Mouse (Mus musculus) ES-E14 (cell line): ENCODE measurements at regions not wholly inside any gene's neighbourhood (a gene's known extent, or its start where the extent isn't known, plus 50 kb on each side); places are given as distances from the start of the nearest gene placed in this dataset.

Source experiments
- DNase-seq: peaks from one replicate; pipeline ENCODE4 v3.0.0-alpha.2; 2013; ENCODE audit warnings: low read depth, low spot score
- H3K27ac ChIP-seq: 2 replicates; pipeline ENCODE4 v1.5.1; 2012; ENCODE audit warnings: low read depth, mild to moderate bottlenecking, low read length, moderate library complexity, mixed read lengths; ENCODE audit not compliant: poor library complexity, insufficient read depth, severe bottlenecking
- H3K36me3 ChIP-seq: 2 replicates; pipeline ENCODE4 v1.6.1; 2012; ENCODE audit warnings: mild to moderate bottlenecking, low read length, moderate library complexity, mixed read lengths; ENCODE audit not compliant: control insufficient read depth, poor library complexity, insufficient read depth, severe bottlenecking
- H3K4me1 ChIP-seq, 2 experiments: fragments of 150-350 bp in 1 of 2; sonication (generic) in 1 of 2; 2 replicates each; pipeline ENCODE4 v1.6.1; 2012; ENCODE audit warnings: low read length in 2 of 2, mild to moderate bottlenecking in 1 of 2, mixed read lengths in 1 of 2; ENCODE audit not compliant: control insufficient read depth in 2 of 2, insufficient read depth in 2 of 2, poor library complexity in 1 of 2
- H3K4me3 ChIP-seq, 2 experiments: fragments of 150-350 bp in 1 of 2; sonication (generic) in 1 of 2; 2 replicates each; pipeline ENCODE4 v1.5.1; 2012; ENCODE audit warnings: low read length in 2 of 2, low read depth in 1 of 2, mild to moderate bottlenecking in 1 of 2, mixed read lengths in 1 of 2; ENCODE audit not compliant: insufficient read depth in 1 of 2, poor library complexity in 1 of 2, severe bottlenecking in 1 of 2
- H3K9ac ChIP-seq: 2 replicates; pipeline ENCODE4 v1.6.1; 2012; ENCODE audit warnings: low read depth, mild to moderate bottlenecking, low read length, mixed read lengths; ENCODE audit not compliant: poor library complexity, insufficient read depth, severe bottlenecking
- H3K9me3 ChIP-seq: fragments of 150-350 bp; sonication (generic); 2 replicates; pipeline ENCODE4 v1.6.1; 2012; ENCODE audit warnings: low read depth, mild to moderate bottlenecking, low read length; ENCODE audit not compliant: control insufficient read depth, insufficient read depth
- CHD2 ChIP-seq: IDR thresholded peaks from 2 replicates; pipeline ENCODE4 v1.6.1; 2014; ENCODE audit warnings: mild to moderate bottlenecking, low read depth, low read length, inconsistent platforms
- HCFC1 ChIP-seq: IDR thresholded peaks from 2 replicates; pipeline ENCODE4 v1.6.1; 2012; ENCODE audit warnings: low read length, inconsistent platforms, borderline replicate concordance; ENCODE audit not compliant: insufficient read depth
- MAFK ChIP-seq: IDR thresholded peaks from 2 replicates; pipeline ENCODE4 v1.6.1; 2014; ENCODE audit warnings: mild to moderate bottlenecking, low read depth, low read length, inconsistent platforms; ENCODE audit not compliant: insufficient read depth
- ZC3H11A ChIP-seq: IDR thresholded peaks from 2 replicates; pipeline ENCODE4 v1.6.1; 2012; ENCODE audit warnings: low read depth, mild to moderate bottlenecking, inconsistent platforms, low read length, borderline replicate concordance
- ZNF384 ChIP-seq: IDR thresholded peaks from 2 replicates; pipeline ENCODE4 v1.6.1; 2012; ENCODE audit warnings: low read depth, low read length, inconsistent platforms
- in situ Hi-C, 2 experiments: fragments of 600-800 bp; cut with MboI; formaldehyde crosslinking; loops; one replicate each; pipeline ENCODE4 v1.15.1; 2025; ENCODE audit warnings: low sequenced_read_pairs in 2 of 2, inconsistent platforms in 1 of 2; ENCODE audit not compliant: unreplicated experiment in 2 of 2

DNA sequence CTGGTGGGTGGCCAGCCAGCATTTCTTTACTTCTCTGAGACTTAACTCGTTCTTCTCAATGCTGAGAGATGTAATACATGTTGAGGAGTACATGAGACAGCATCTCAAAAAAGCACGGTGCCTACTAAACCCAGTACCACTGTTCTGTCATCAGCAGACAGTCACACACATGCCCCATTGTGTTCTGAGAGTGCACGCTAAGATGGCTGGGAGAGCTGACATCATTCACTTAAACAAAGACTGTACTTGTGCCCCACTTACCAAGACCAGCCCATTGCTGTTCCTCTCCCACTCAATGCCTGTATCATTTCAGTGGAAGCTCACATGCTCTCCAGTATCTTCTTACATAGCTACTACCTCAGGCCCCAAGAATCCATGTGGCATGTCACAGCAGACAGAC, 117.8 kb upstream of the Sox2 start:
- Histone ChIP-seq H3K27ac (no peak overlapping the region), H3K4me1 (no peaks in the 10 kb centered on the region), H3K9ac (no peak overlapping the region), H3K4me3 (no peak overlapping the region), H3K36me3 (no peaks in the 10 kb centered on the region), H3K9me3 (no peaks in the 10 kb centered on the region)
- in situ Hi-C loops, result no loop called here
- DNase-seq, result no peak
- no peak for TF ChIP-seq HCFC1
- TF ChIP-seq ZC3H11A, result no peak
- no peak for TF ChIP-seq MAFK
- no peak for TF ChIP-seq CHD2
- no peak for TF ChIP-seq ZNF384

DNA sequence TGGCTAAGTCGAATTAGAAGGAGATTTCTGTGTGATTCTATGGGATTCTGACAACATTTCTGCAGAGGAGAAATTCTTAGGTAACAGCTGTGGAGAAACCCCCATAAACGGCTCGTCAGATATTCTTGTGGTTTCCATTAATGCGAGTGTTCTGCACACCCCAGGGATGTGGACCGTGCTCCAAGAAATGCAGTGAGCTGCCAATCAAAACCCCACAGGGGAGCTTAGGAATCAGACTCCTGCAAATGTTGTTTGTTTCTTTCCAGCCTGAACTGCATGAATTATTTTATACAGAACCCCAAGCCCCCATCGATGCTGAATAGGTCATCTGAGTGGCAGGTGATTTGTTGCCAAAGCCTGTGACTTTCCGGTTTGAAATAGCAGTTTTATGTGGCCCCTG, 118.4 kb upstream of the Sox2 start:
- no peak for DNase-seq
- in situ Hi-C loops, result no loop called here
- TF ChIP-seq MAFK, result no peak
- no peak for TF ChIP-seq ZNF384
- TF ChIP-seq CHD2, result no peak
- TF ChIP-seq ZC3H11A, result no peak
- no peak overlapping the region for H3K4me3 ChIP-seq
- H3K4me1 ChIP-seq, result no peaks in the 10 kb centered on the region
- no peak overlapping the region for H3K9ac ChIP-seq
- no peak overlapping the region for H3K27ac ChIP-seq
- H3K36me3 ChIP-seq, result no peaks in the 10 kb centered on the region
- H3K9me3 ChIP-seq, result no peaks in the 10 kb centered on the region

DNA sequence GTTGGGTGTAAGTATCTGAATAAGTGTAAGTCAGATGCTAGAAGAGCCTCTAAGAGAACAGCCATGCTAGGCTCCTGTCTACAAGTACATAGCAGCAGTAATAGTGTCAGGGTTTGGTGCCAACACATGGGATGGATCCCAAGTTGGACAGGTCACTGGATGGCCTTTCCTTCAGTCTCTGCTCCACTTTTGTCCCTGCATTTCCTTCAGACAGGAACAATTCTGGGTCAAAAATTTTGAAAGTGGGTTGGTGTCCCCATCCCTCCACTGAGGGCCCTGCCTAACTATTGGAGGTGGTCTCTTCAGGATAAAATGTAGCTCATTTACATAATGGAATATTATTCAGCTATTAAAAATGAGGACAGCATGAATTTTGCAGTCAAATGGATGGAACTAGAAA, 122.7 kb upstream of the Sox2 start:
- H3K36me3 ChIP-seq, result no peaks in the 10 kb centered on the region
- no peak overlapping the region for H3K9ac ChIP-seq
- no peak for DNase-seq
- no peak for TF ChIP-seq ZC3H11A
- no peak for TF ChIP-seq CHD2
- TF ChIP-seq HCFC1, result no peak
- no peak for TF ChIP-seq ZNF384
- TF ChIP-seq MAFK, result no peak
- H3K4me3 ChIP-seq, result no peak overlapping the region
- no peak overlapping the region for H3K27ac ChIP-seq
- no peaks in the 10 kb centered on the region for H3K4me1 ChIP-seq
- in situ Hi-C loops, result no loop called here
- no peaks in the 10 kb centered on the region for H3K9me3 ChIP-seq

DNA sequence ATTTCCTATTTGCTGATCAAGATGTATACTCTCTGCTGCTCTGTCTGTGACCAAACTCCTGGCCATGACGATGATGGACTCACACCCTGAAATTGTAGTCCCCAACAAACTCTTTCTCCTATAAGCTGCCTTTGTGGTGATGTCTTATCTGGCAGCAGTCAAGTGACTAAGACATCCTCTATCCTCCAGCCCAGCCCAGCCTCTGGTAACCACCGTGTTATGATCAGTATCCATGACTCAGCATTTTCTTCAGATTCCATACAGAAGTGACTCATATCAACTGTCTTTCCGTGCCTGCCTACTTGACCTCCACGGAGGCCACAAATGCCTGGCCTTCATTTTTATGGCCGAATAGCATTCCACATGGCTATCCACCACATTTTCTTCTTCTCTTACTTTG, 124.5 kb upstream of the Sox2 start:
- no peak overlapping the region for H3K27ac ChIP-seq
- no peaks in the 10 kb centered on the region for H3K4me1 ChIP-seq
- TF ChIP-seq MAFK (peak; percentile 86), ZNF384 (no peak), CHD2 (no peak), ZC3H11A (no peak)
- H3K36me3 ChIP-seq, result no peaks in the 10 kb centered on the region
- no peak for DNase-seq
- H3K9ac ChIP-seq, result no peak overlapping the region
- in situ Hi-C loops, result no loop called here
- H3K4me3 ChIP-seq, result no peak overlapping the region
- H3K9me3 ChIP-seq, result no peaks in the 10 kb centered on the region

DNA sequence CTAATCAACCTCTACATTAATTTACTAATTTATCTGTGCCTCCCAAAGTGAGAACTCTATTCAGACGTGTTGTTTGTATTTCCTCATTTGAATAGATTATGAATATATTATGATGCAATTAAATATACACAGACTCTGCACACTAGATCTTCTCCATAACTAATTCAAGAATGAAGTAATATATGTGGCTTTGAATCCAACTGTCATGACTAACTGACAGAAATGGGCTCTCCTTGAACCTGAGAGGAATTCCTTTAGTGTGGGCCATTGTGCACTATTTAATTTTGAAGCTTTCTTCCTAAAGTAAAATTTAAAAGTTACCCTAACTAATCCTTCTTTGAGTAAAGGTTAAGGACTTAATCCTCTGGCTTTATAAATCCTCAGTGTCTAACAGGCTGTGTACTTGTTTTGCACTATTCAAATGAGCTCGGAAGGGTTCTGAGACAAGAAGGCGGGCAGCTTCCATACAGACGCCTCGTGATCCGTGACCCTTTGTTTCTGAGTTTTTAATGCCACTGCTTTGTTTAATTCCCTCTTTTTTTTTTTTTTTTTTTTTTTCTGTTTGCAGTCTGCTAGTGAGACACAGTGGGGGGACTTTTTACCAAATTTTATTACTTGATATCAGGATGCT, 128.0 kb upstream of the Sox2 start:
- no peak for DNase-seq
- TF ChIP-seq HCFC1, result no peak
- TF ChIP-seq ZC3H11A, result no peak
- TF ChIP-seq CHD2, result no peak
- no peak for TF ChIP-seq ZNF384
- TF ChIP-seq MAFK, result no peak
- in situ Hi-C loops, result no loop called here
- H3K36me3 ChIP-seq, result no peaks in the 10 kb centered on the region
- no peaks in the 10 kb centered on the region for H3K9me3 ChIP-seq
- no peak overlapping the region for H3K4me3 ChIP-seq
- H3K4me1 ChIP-seq, result no peaks in the 10 kb centered on the region
- no peak overlapping the region for H3K27ac ChIP-seq
- H3K9ac ChIP-seq, result no peak overlapping the region
